Mouse (Mus musculus) midbrain, embryonic 14.5 days (tissue): ENCODE measurements around the gene Cacna1e. TPM values are rescaled to one million over a fixed set of nuclear protein-coding genes. Genes with fewer than 3 reads are reported as not detected.

Experiments used
- ATAC-seq: fragments of 200-750 bp; cut with Nextera tagmentation; 2 replicates; pipeline ENCODE4 v1.8.0; 2017; ENCODE audit warnings: moderate number of reproducible peaks, moderate library complexity; ENCODE audit not compliant: low FRiP score, low TSS enrichment
- DNase-seq: peaks from one replicate; pipeline ENCODE4 v3.0.0-alpha.2; 2015
- H3K27ac ChIP-seq: fragments of 300-500 bp; sonication (generic); replicated peaks from 2 replicates; pipeline ENCODE4 v1.5.1; 2014; ENCODE audit warnings: mild to moderate bottlenecking, low read depth, low read length, moderate library complexity
- H3K27me3 ChIP-seq: fragments of 300-500 bp; sonication (generic); 2 replicates; pipeline ENCODE4 v1.6.1; 2014; ENCODE audit warnings: low read length, control low read depth, mixed read lengths; ENCODE audit not compliant: control insufficient read depth, insufficient read depth
- H3K36me3 ChIP-seq: fragments of 300-500 bp; sonication (generic); 2 replicates; pipeline ENCODE4 v1.6.1; 2014; ENCODE audit warnings: low read length, control low read depth; ENCODE audit not compliant: control insufficient read depth, insufficient read depth
- H3K4me1 ChIP-seq: fragments of 300-500 bp; sonication (generic); 2 replicates; pipeline ENCODE4 v1.6.1; 2014; ENCODE audit warnings: mild to moderate bottlenecking, antibody characterized with exemption, low read length, control low read depth; ENCODE audit not compliant: control insufficient read depth, insufficient read depth
- H3K4me2 ChIP-seq: fragments of 300-500 bp; sonication (generic); 2 replicates; pipeline ENCODE4 v1.6.1; 2014; ENCODE audit warnings: mild to moderate bottlenecking, low read length, moderate library complexity
- H3K4me3 ChIP-seq: fragments of 300-500 bp; sonication (generic); replicated peaks from 2 replicates; pipeline ENCODE4 v1.5.1; 2014; ENCODE audit warnings: low read depth, low read length
- H3K9ac ChIP-seq: fragments of 300-500 bp; sonication (generic); replicated peaks from 2 replicates; pipeline ENCODE4 v1.6.1; 2014; ENCODE audit warnings: mild to moderate bottlenecking, low read length, moderate library complexity
- H3K9me3 ChIP-seq: fragments of 300-500 bp; sonication (generic); 2 replicates; pipeline ENCODE4 v1.6.1; 2016; ENCODE audit warnings: low read length, control low read depth, mixed read lengths; ENCODE audit not compliant: control insufficient read depth
- WGBS: fragments of 180-500 bp; shearing (Covaris S2); extraction: QIAGEN DNeasy Blood & Tissue Kit; methylation state at CpG from one replicate; pipeline ENCODE4 v1.1.7; 2014; 5-methylcytosine and 5-hydroxymethylcytosine counted together
- polyA plus RNA-seq: library from polyadenylated mRNA; unstranded; fragments of >200 nt; fragmentation: Nextera tagmentation; extraction: Ambion mirVana; gene quantifications from 2 replicates; pipeline ENCODE4 v1.2.1, GENCODE M21; 2014

Cacna1e gene
- polyA plus RNA-seq, 1 experiment from 2014 or later: 16.8 TPM

GRCm38 (mm10) chr1:154532987-154533940 lies 351.0 kb downstream of the Cacna1e start:
- no peak for ATAC-seq
- Histone ChIP-seq H3K27me3 (no peaks in the 10 kb centered on the region), H3K9ac (no peak overlapping the region), H3K4me1 (peaks cover 8% of the 10 kb centered on the region; the same call in 1 of the 2 replicates), H3K4me2 (no peak overlapping the region), H3K36me3 (no peaks in the 10 kb centered on the region), H3K4me3 (no peak overlapping the region), H3K27ac (0 out of 2 replicates have a peak overlapping the region, but pooled peaks have one; percentile 28), H3K9me3 (no peaks in the 10 kb centered on the region)
- peak; percentile 69 for DNase-seq
- WGBS: 64% methylated on average over 11 of the region's 11 CpGs

GRCm38 (mm10) chr1:154529666-154530065 lies 354.6 kb downstream of the Cacna1e start:
- DNase-seq (no peak), ATAC-seq (no peak)
- no peak overlapping the region for H3K4me2 ChIP-seq
- H3K4me1 ChIP-seq: peaks cover 8% of the 10 kb centered on the region; the same call in 1 of the 2 replicates
- H3K9ac ChIP-seq: no peak overlapping the region
- H3K27ac ChIP-seq: no peak overlapping the region
- no peaks in the 10 kb centered on the region for H3K36me3 ChIP-seq
- no peak overlapping the region for H3K4me3 ChIP-seq
- no peaks in the 10 kb centered on the region for H3K27me3 ChIP-seq
- no peaks in the 10 kb centered on the region for H3K9me3 ChIP-seq
- WGBS: 94% methylated on average over 4 of the region's 4 CpGs

GRCm38 (mm10) chr1:154528803-154529202 lies 355.5 kb downstream of the Cacna1e start:
- no peak for ATAC-seq
- Histone ChIP-seq H3K27me3 (no peaks in the 10 kb centered on the region), H3K4me1 (peaks cover 8% of the 10 kb centered on the region; the same call in 1 of the 2 replicates), H3K4me2 (no peak overlapping the region), H3K4me3 (no peak overlapping the region), H3K27ac (no peak overlapping the region), H3K9ac (no peak overlapping the region), H3K36me3 (no peaks in the 10 kb centered on the region), H3K9me3 (no peaks in the 10 kb centered on the region)
- WGBS: 93% methylated on average over 6 of the region's 6 CpGs
- no peak for DNase-seq

GRCm38 (mm10) chr1:154520715-154521114 lies 363.6 kb downstream of the Cacna1e start:
- no peak overlapping the region for H3K4me3 ChIP-seq
- H3K9me3 ChIP-seq: no peaks in the 10 kb centered on the region
- no peak overlapping the region for H3K27ac ChIP-seq
- ATAC-seq (no peak), DNase-seq (no peak)
- no peaks in the 10 kb centered on the region for H3K4me1 ChIP-seq
- no peak overlapping the region for H3K4me2 ChIP-seq
- H3K36me3 ChIP-seq: no peaks in the 10 kb centered on the region
- 92% methylated on average over 2 of the region's 2 CpGs for WGBS
- no peaks in the 10 kb centered on the region for H3K27me3 ChIP-seq
- H3K9ac ChIP-seq: no peak overlapping the region

- Histone ChIP-seq H3K4me3 (no peak overlapping the region), H3K27me3 (no peaks in the 10 kb centered on the region), H3K9ac (no peak overlapping the region), H3K9me3 (no peaks in the 10 kb centered on the region), H3K4me2 (no peak overlapping the region), H3K4me1 (no peaks in the 10 kb centered on the region), H3K27ac (no peak overlapping the region), H3K36me3 (no peaks in the 10 kb centered on the region)
- ATAC-seq: no peak
- 91% methylated on average over 2 of the region's 2 CpGs for WGBS
- DNase-seq: no peak
These were observed 369.0 kb downstream of the Cacna1e start for GRCm38 (mm10) chr1:154515350-154515749.

GRCm38 (mm10) chr1:154511736-154512135 lies 372.6 kb downstream of the Cacna1e start:
- no peak overlapping the region for H3K4me2 ChIP-seq
- no peaks in the 10 kb centered on the region for H3K36me3 ChIP-seq
- ATAC-seq: no peak
- no peak overlapping the region for H3K4me3 ChIP-seq
- H3K4me1 ChIP-seq: no peaks in the 10 kb centered on the region
- no peak overlapping the region for H3K27ac ChIP-seq
- H3K27me3 ChIP-seq: no peaks in the 10 kb centered on the region
- no peak overlapping the region for H3K9ac ChIP-seq
- no peak for DNase-seq
- H3K9me3 ChIP-seq: no peaks in the 10 kb centered on the region

DNA sequence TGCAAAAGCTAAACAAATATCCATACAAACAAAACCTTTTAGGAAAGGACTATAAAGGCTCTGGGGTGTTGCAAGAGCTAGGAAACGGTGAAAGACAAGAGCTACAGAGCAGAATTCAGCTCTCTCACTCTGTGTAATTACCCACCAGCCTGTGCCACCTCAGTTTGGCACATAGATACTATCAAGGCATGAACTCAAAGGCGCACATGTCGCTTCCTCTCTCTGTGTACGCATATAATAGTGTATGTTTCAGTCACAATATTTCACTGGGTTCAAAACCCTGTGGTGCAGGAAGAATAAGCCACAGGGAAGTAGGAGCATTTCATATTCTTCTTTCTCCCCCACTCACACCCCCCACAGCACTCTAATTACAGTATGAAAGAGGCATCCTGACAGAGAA lies 380.3 kb downstream of the Cacna1e start:
- Histone ChIP-seq H3K36me3 (no peaks in the 10 kb centered on the region), H3K9me3 (no peaks in the 10 kb centered on the region), H3K4me3 (no peak overlapping the region), H3K4me1 (peaks cover 11% of the 10 kb centered on the region; the same call in 1 of the 2 replicates), H3K9ac (no peak overlapping the region), H3K27me3 (no peaks in the 10 kb centered on the region), H3K27ac (no peak overlapping the region), H3K4me2 (no peak overlapping the region)
- ATAC-seq (no peak), DNase-seq (no peak)
- 71% methylated on average over 4 of the region's 4 CpGs for WGBS

- Histone ChIP-seq H3K9me3 (no peaks in the 10 kb centered on the region), H3K36me3 (no peaks in the 10 kb centered on the region), H3K9ac (no peak overlapping the region), H3K27ac (peak overlapping the region; percentile 32; the same call in 1 of the 2 replicates), H3K27me3 (no peaks in the 10 kb centered on the region), H3K4me1 (peaks cover 11% of the 10 kb centered on the region; the same call in 1 of the 2 replicates), H3K4me3 (no peak overlapping the region), H3K4me2 (no peak overlapping the region)
- ATAC-seq: no peak
- 77% methylated on average over 5 of the region's 5 CpGs for WGBS
- no peak for DNase-seq
These were observed 383.4 kb downstream of the Cacna1e start for GRCm38 (mm10) chr1:154500869-154501268.
